Mouse (Mus musculus) adipocyte (in vitro differentiated cells): ENCODE results near the gene Sap25.
A peak's percentile ranks its signal among the peaks of the same experiment; 100 is the strongest.

Experiments used
- DNase-seq: peaks from one replicate; pipeline ENCODE4 v3.0.0-alpha.2; 2016; ENCODE audit warnings: low spot score

Gene Sap25

GRCm38 (mm10) chr5:137663057-137663456, 21.9 kb downstream of the Sap25 start:
- no peak for DNase-seq

GRCm38 (mm10) chr5:137668971-137669370, 27.8 kb downstream of the Sap25 start:
- DNase-seq: no peak

- DNase-seq: no peak
These were observed 29.1 kb downstream of the Sap25 start for GRCm38 (mm10) chr5:137670240-137670639.

GRCm38 (mm10) chr5:137671443-137672240, 30.5 kb downstream of the Sap25 start:
- DNase-seq: peak; percentile 86

- DNase-seq: no peak
These were observed 31.2 kb downstream of the Sap25 start for GRCm38 (mm10) chr5:137672361-137672760.

GRCm38 (mm10) chr5:137673015-137673414, 31.9 kb downstream of the Sap25 start:
- no peak for DNase-seq

GRCm38 (mm10) chr5:137674786-137675185, 33.7 kb downstream of the Sap25 start:
- DNase-seq: no peak

- DNase-seq: no peak
These were observed 36.7 kb downstream of the Sap25 start for GRCm38 (mm10) chr5:137677859-137678258.

GRCm38 (mm10) chr5:137678736-137679135, 37.6 kb downstream of the Sap25 start:
- DNase-seq: no peak

- DNase-seq: peak; percentile 54
These were observed 38.6 kb downstream of the Sap25 start for GRCm38 (mm10) chr5:137679726-137680125.

- DNase-seq: no peak
These were observed 41.4 kb downstream of the Sap25 start for GRCm38 (mm10) chr5:137682526-137682925.

- peak; percentile 60 for DNase-seq
These were observed 42.5 kb downstream of the Sap25 start for GRCm38 (mm10) chr5:137683388-137684293.

- DNase-seq: peak; percentile 97
These were observed 43.4 kb downstream of the Sap25 start, which contains the start of gene Agfg2 for GRCm38 (mm10) chr5:137684294-137685123. Gene Agfg2, minus strand, starts transcription at chr5:137684726.

GRCm38 (mm10) chr5:137685653-137686052, 44.5 kb downstream of the Sap25 start:
- no peak for DNase-seq

GRCm38 (mm10) chr5:137686127-137686790, 45.1 kb downstream of the Sap25 start:
- DNase-seq: no peak

GRCm38 (mm10) chr5:137689974-137690373, 48.8 kb downstream of the Sap25 start:
- DNase-seq: no peak

GRCm38 (mm10) chr5:137690531-137690930, 49.4 kb downstream of the Sap25 start:
- DNase-seq: peak; percentile 74

GRCm38 (mm10) chr5:137691881-137692280, 50.7 kb downstream of the Sap25 start:
- no peak for DNase-seq
